Mouse (Mus musculus) erythroblast, embryonic 14.5 days (primary cell): Measurements from ENCODE around the gene Fyn. TPM values are rescaled to one million over a fixed set of nuclear protein-coding genes. Genes with fewer than 3 reads are reported as not detected.

Experiments used
- H3K27me3 ChIP-seq: 2 replicates; pipeline ENCODE4 v1.6.1; 2012; ENCODE audit warnings: inconsistent platforms; ENCODE audit not compliant: control insufficient read depth
- H3K36me3 ChIP-seq: 2 replicates; pipeline ENCODE4 v1.6.1; 2012; ENCODE audit warnings: mild to moderate bottlenecking, inconsistent platforms; ENCODE audit not compliant: control insufficient read depth
- H3K4me1 ChIP-seq: 2 replicates; pipeline ENCODE4 v1.6.1; 2012; ENCODE audit warnings: inconsistent platforms; ENCODE audit not compliant: control insufficient read depth
- H3K4me3 ChIP-seq: replicated peaks from 2 replicates; pipeline ENCODE3; 2012; ENCODE audit warnings: moderate library complexity, mild to moderate bottlenecking, inconsistent platforms
- H3K9me3 ChIP-seq: 2 replicates; pipeline ENCODE4 v1.6.1; 2012; ENCODE audit warnings: low read length, inconsistent platforms, mixed read lengths; ENCODE audit not compliant: control insufficient read depth
- GATA1 ChIP-seq: IDR thresholded peaks from 2 replicates; pipeline ENCODE4 v1.6.1; 2012; ENCODE audit warnings: low read length, inconsistent platforms, mixed read lengths
- TAL1 ChIP-seq: IDR thresholded peaks from 3 replicates; pipeline ENCODE4 v1.6.1; 2012; ENCODE audit warnings: low read length, inconsistent platforms, mixed read lengths
- polyA plus RNA-seq: library from polyadenylated mRNA; stranded (reverse); fragments of >175 nt; gene quantifications from 2 replicates; pipeline ENCODE4 v1.2.3, GENCODE M21; 2012

Gene Fyn
- polyA plus RNA-seq, 1 experiment, result 1.1 TPM

DNA sequence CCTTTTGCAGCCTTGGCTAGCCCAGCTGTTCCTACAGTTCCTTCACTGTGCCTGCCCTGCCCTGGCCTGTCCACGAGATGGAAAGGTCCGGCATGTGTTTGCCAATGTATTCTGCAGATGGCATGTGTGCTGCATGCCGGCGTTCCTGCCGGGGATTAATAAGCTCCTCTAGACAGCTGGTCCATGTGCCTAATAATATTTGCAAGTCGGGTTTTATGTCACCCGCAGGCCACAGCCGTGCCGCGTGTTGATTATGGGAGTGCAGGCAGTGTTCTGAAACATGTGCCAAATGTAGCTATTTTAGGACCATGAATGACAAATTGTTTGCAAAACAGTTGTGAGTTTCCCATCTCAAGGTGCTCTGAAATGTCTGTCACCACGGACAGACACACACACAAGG, 167.6 kb downstream of the Fyn start:
- H3K36me3 ChIP-seq, result peaks cover 15% of the 10 kb centered on the region
- no peaks in the 10 kb centered on the region for H3K27me3 ChIP-seq
- TF ChIP-seq GATA1 (no peak), TAL1 (no peak)
- no peaks in the 10 kb centered on the region for H3K9me3 ChIP-seq
- H3K4me3 ChIP-seq, result no peak overlapping the region
- H3K4me1 ChIP-seq, result no peaks in the 10 kb centered on the region

DNA sequence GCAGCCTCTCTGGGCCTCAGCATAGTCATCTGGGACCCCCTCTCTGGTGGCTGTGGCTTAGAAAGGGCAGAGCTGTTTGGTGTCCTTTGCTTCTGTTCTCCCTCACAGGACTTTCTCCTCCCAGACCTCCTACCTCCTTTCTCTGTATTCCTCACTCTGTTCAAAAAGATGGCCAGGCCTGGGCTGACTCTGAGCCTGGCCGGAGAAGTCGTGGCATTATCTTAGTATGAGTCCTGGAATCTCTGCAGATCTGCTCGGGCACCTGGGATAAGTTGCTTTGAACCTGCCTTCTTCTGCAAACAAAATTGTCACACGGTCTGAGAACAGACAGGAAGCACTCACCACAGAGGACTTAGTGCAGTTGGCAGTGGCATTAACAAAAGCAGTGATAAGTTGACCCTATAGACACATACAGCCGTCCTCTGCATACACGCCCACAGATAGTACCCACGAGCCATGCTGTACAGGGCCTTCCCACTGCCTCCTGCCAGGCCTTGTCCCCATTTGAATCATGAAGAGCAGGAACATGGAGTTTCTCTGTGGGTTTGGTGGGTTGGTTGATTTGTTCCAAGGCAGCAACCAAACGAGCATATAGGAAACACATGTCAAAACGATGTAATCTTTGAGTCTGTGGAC, 171.5 kb downstream of the Fyn start:
- Histone ChIP-seq H3K4me3 (no peak overlapping the region), H3K9me3 (no peaks in the 10 kb centered on the region), H3K27me3 (no peaks in the 10 kb centered on the region), H3K36me3 (peaks cover 3% of the 10 kb centered on the region; the same call in 1 of the 2 replicates), H3K4me1 (no peaks in the 10 kb centered on the region)
- no peak for TF ChIP-seq GATA1
- TF ChIP-seq TAL1, result no peak

DNA sequence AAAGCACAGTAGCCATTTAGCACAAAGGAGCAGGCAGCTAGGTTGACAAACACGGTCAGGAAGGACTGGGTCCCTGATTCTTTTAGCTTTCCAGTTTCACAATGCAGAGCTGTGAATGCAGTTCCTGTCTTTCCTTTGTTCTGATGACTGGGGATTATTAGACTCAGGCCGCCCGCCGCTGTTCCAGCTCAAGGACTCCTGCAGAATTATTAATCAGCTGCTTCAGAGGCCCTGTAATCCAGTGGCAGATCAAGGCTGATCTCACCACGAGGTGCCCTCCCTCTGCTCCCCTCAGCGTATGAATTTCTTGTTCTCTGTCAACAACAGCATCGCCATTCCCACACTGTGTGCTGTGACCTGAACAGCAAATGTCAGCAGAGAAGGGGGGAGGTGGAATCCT, 172.3 kb downstream of the Fyn start:
- TF ChIP-seq TAL1 (no peak), GATA1 (no peak)
- Histone ChIP-seq H3K27me3 (no peaks in the 10 kb centered on the region), H3K36me3 (peaks cover 3% of the 10 kb centered on the region; the same call in 1 of the 2 replicates), H3K9me3 (no peaks in the 10 kb centered on the region), H3K4me3 (no peak overlapping the region), H3K4me1 (no peaks in the 10 kb centered on the region)

DNA sequence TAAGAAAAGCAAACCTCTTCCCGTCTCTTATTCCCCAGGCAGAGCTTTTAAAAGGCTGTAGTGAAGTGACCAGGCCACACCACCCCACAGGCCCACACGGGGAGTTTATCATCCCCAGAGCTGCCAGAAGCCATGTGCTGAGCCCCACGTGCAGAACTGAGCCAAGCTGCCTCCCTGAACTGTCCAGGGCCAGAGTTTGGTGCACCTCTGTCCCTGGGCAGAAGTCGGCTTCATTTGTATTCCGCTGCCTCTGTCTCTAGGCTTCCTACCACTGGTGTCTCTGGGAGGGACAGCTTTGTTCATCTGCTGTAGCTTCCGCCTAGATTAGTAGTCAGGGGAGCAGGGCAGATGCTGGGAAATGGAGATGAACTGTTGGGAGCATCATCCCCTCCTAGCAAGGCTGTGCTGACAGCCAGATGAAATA, 172.8 kb downstream of the Fyn start:
- TF ChIP-seq TAL1, result no peak
- no peak for TF ChIP-seq GATA1
- Histone ChIP-seq H3K4me1 (no peaks in the 10 kb centered on the region), H3K9me3 (no peaks in the 10 kb centered on the region), H3K36me3 (peaks cover 3% of the 10 kb centered on the region; the same call in 1 of the 2 replicates), H3K27me3 (no peaks in the 10 kb centered on the region), H3K4me3 (no peak overlapping the region)

DNA sequence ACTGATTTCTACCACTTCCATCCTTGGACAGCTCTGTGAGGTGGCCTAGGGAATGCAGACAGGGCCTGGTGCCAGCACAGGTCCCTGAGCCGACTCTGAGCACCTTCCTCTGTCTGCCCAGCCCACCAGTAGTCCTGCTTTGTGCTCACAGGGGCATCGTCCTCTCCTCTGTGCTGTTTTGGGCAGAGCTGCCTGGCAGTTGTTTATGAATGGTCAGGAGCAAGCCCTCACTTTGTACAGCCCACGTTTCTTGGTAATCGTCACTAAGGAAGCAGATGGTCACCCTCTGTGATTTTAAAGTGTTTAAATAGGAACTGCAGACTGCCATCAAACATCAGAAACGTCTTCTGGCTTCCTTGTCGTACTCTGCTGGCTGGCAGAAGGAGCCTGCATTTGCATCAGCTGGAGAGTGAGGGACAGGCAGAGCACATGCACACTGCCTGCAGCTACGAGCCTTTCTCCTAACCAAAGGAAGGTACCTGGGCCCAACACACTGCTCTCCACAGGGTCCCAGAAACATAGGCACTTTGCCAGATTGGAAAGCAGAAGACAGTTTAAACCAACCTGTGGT, 173.4 kb downstream of the Fyn start:
- TF ChIP-seq TAL1, result no peak
- TF ChIP-seq GATA1, result no peak
- peaks cover 3% of the 10 kb centered on the region; the same call in 1 of the 2 replicates for H3K36me3 ChIP-seq
- no peak overlapping the region for H3K4me3 ChIP-seq
- no peaks in the 10 kb centered on the region for H3K4me1 ChIP-seq
- no peaks in the 10 kb centered on the region for H3K27me3 ChIP-seq
- H3K9me3 ChIP-seq, result no peaks in the 10 kb centered on the region

DNA sequence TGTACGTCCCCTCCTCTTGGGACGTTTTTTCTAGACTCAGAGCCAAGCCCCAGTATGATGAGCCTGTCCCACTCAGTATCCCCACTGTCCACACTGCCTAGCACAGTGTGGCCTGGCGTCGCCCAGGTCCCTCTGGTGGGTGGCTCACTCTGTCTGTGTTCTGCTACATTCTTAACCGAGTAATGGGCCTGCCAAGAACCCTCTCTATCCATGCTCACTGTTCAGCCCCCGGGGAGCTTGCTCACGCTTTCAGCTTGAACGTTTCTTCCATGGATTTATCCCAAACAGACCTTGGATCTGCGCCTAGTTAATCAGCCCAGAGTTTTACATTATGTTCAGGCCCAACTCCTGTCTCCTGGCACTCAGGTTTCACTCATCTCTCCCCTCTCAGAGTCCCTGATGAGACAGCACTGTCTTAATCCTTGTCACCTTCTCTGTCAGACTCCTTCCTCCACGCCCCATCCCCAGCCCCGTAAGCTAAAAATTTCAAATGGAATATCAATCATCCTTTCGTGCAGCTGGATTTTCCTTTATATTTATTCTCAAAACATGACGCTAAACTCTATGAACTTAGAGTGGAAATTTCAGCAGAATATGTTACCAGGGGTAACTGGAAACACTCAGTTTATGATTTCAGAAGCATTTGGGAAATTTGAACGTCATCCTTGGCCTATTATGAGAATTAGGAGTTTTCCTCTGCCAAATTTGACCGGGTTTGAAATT, 174.0 kb downstream of the Fyn start:
- no peaks in the 10 kb centered on the region for H3K27me3 ChIP-seq
- peaks cover 3% of the 10 kb centered on the region; the same call in 1 of the 2 replicates for H3K36me3 ChIP-seq
- H3K9me3 ChIP-seq, result no peaks in the 10 kb centered on the region
- H3K4me3 ChIP-seq, result no peak overlapping the region
- no peaks in the 10 kb centered on the region for H3K4me1 ChIP-seq
- TF ChIP-seq GATA1 (no peak), TAL1 (no peak)

DNA sequence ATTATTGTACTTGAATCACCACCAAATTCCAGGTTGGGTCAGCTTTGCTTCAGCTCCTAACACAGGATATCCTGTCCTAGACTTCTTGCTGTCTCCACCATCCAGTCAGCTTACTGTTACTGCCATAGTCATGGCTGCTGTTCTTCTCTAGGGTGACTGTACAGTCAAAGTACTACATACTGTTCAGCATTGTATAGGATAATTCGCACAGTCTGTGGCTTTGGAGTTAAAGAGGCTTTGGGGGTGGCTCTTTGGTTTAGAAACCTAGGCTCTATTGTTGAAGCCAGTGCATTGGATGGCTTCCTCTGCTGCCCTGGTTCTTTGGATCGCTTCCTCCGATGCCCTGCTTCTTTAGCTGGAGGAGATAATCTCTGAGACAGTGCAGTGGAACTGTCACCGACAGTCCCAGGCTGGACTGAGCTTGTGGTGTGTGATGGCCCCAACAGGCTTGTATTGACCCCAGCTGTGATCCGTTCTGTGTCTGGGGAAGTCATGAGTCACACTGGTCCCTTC, 174.7 kb downstream of the Fyn start:
- no peak for TF ChIP-seq TAL1
- no peak for TF ChIP-seq GATA1
- Histone ChIP-seq H3K36me3 (peaks cover 2% of the 10 kb centered on the region; the same call in 1 of the 2 replicates), H3K4me3 (no peak overlapping the region), H3K4me1 (no peaks in the 10 kb centered on the region), H3K27me3 (no peaks in the 10 kb centered on the region), H3K9me3 (no peaks in the 10 kb centered on the region)

DNA sequence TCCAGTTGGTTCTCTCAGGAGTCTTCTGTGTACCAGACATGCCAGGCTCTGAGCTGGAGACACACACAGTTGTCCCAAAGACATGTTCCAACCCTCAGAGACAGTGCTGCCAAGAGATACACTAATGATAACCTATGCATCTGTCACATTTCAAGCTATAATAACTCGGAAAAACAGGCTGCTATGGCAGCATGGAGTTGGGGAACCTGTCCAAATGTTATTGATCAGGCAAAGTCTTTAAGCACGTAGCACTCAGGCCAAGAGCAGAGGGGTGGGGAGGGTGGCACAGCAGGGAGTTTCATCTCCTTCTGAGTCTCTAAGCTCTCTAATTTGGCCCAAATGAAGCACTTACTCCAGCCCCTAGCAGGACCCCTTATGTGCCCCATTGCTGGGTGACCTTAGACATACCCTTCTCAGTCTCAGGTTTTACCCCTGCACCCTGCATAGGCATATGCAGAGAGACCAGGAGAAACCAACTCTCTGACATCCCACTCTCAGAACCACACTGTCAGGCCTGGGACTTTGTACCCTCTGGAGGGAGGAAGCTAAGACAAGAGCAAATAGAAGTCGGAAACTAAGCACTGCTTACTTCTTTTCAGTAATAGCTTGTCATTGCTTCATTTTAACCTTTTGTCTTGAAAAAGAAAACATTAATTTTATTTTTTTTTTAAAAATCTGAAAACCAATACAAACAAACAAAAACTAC, 178.9 kb downstream of the Fyn start:
- no peaks in the 10 kb centered on the region for H3K27me3 ChIP-seq
- no peak overlapping the region for H3K4me3 ChIP-seq
- no peak for TF ChIP-seq GATA1
- TF ChIP-seq TAL1, result no peak
- no peaks in the 10 kb centered on the region for H3K4me1 ChIP-seq
- H3K9me3 ChIP-seq, result no peaks in the 10 kb centered on the region
- no peaks in the 10 kb centered on the region; the same call in 1 of the 2 replicates for H3K36me3 ChIP-seq
